Mouse (Mus musculus): Measurements from ENCODE around the gene Cnpy1. TPM values are rescaled to one million over a fixed set of nuclear protein-coding genes. Genes with fewer than 3 reads are reported as not detected.

Gene Cnpy1
- polyA plus RNA-seq, 1 experiment from 2014 or later: 0.60 TPM

DNA sequence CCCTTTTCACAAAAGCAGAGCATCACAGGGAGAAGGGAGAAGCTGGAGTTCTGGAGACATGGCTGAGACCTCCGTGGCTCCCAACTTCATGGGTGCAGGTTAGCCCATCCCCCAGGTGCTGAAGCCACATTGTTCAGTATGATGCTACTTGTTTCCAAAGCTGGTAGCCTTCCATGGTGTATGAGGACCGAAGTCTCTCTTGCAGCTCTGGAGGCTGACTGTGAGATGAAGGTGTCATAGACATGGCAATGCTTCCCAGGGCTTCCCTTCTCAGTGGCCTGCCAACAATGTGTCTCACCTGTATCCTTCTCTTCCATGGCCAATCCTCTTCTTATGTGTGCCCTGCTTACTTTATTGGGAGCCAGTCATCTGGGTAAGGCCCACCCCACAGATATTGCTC lies 4.9 kb upstream of the Cnpy1 start:
- WGBS: 88% methylated on average over 2 of the region's 2 CpGs
- Histone ChIP-seq H3K4me3 (ENCODE audit: low read length) (no peak overlapping the region), H3K27me3 (replicated peaks; ENCODE audit: control insufficient read depth, insufficient read depth, low read length) (no peaks in the 10 kb centered on the region)

DNA sequence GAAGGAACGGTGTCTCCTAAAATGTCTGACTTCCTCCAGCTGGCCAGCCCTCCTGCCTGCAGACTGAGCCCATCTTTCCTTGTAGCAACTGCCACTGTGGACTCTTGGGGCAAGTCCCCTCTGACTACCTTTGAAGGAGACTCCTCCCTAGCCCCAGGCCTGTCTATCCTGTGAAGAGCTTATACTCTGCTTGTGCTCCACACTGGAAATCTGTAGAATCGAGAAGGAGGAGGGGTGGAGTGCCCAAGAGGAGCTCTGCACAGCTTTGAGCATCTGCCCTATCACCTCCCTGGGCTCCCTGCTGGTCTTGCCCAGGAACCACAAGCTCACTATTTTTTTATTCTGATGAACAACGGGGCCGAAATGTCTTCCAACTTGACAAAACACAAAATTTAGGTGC lies 485 bp downstream of the Cnpy1 start:
- no peaks in the 10 kb centered on the region for H3K27me3 ChIP-seq (replicated peaks; ENCODE audit: control insufficient read depth, insufficient read depth, low read length)
- H3K36me3 ChIP-seq (ENCODE audit: control insufficient read depth, insufficient read depth, low read length): no peaks in the 10 kb centered on the region
- ATAC-seq: no peak
- no peak overlapping the region for H3K4me2 ChIP-seq (ENCODE audit: low read depth, low read length)
- no peak overlapping the region for H3K9ac ChIP-seq (ENCODE audit: low read depth, low read length)
- H3K4me1 ChIP-seq (ENCODE audit: control insufficient read depth, insufficient read depth, low read length): no peaks in the 10 kb centered on the region
- no peaks in the 10 kb centered on the region for H3K9me3 ChIP-seq (ENCODE audit: control insufficient read depth, low read length)
- H3K4me3 ChIP-seq (ENCODE audit: low read length): no peak overlapping the region
- H3K27ac ChIP-seq (ENCODE audit: low read length): no peak overlapping the region
- 66% methylated on average over 4 of the region's 4 CpGs for WGBS

More for the DNA sequence above, 4.9 kb upstream of the Cnpy1 start:
- no peaks in the 10 kb centered on the region for H3K36me3 ChIP-seq (ENCODE audit: control insufficient read depth, insufficient read depth, low read length)
- no peak overlapping the region for H3K4me2 ChIP-seq (ENCODE audit: low read depth, low read length)
- H3K27ac ChIP-seq (ENCODE audit: low read length): no peak overlapping the region
- H3K4me1 ChIP-seq (ENCODE audit: control insufficient read depth, insufficient read depth, low read length): no peaks in the 10 kb centered on the region
- ATAC-seq: no peak
- no peak overlapping the region for H3K9ac ChIP-seq (ENCODE audit: low read depth, low read length)
- no peaks in the 10 kb centered on the region for H3K9me3 ChIP-seq (ENCODE audit: control insufficient read depth, low read length)

DNA sequence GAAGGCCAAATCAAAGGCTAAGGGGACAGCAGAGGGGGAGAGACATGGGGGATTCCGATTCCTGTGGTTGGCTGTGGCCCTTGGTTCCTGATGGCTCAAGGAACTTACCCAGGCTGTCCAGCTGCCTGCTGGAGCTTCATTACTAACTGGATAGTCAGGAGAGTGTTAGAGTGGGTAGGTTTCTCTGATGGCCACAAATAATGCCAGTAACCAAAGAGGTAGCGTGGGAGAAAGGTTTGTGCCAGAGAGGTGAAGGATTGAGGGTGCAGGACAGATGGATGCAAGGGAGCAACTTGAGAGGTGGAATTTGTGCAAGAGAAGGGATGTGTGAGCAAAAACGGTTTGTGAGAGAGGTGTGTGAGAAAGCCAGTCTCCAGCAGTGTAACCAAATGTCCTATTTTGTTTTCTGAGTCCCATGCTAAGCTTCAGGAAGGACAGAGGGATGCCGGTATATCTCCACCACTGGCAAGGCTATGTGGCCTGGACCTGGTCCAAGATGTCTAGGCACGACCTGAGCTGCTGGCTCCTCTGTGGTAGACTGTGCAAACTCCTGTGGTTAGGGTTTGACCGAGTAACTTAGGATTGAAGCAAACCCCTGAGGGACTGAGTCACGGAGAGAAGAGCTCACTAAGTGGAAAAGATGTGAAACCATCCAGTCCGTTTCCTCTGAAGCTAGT lies 2.0 kb downstream of the Cnpy1 start:
- Histone ChIP-seq H3K4me3 (ENCODE audit: low read length) (no peak overlapping the region), H3K36me3 (ENCODE audit: control insufficient read depth, insufficient read depth, low read length) (no peaks in the 10 kb centered on the region)
- 75% methylated on average over 8 of the region's 8 CpGs for WGBS

DNA sequence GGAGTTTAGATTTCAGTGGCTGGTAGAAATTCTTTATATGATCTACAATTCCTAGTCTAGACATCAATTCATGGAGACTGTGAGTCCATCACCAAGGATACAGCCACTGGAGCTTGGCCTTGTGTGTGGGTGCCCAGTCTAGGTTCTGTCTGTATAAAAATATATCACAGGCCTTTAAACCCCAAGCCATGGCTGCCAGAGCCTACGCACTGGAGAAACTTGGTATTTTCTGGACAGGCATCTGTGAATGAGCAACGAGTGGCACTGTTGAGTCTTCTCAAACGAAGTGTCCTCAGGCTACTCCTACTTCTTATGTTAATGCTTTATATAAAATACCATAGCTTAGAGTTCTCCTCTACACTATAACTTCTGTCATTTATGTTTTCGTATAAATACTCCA lies 4.2 kb downstream of the Cnpy1 start:
- no peak overlapping the region for H3K4me2 ChIP-seq (ENCODE audit: low read depth, low read length)
- ATAC-seq: no peak
- WGBS: 81% methylated on average over 4 of the region's 4 CpGs

More for the DNA sequence above, 2.0 kb downstream of the Cnpy1 start:
- Histone ChIP-seq H3K27me3 (replicated peaks; ENCODE audit: control insufficient read depth, insufficient read depth, low read length) (no peaks in the 10 kb centered on the region), H3K4me1 (ENCODE audit: control insufficient read depth, insufficient read depth, low read length) (no peaks in the 10 kb centered on the region), H3K9me3 (ENCODE audit: control insufficient read depth, low read length) (no peaks in the 10 kb centered on the region), H3K9ac (ENCODE audit: low read depth, low read length) (no peak overlapping the region), H3K4me2 (ENCODE audit: low read depth, low read length) (no peak overlapping the region), H3K27ac (ENCODE audit: low read length) (no peak overlapping the region)
- no peak for ATAC-seq

DNA sequence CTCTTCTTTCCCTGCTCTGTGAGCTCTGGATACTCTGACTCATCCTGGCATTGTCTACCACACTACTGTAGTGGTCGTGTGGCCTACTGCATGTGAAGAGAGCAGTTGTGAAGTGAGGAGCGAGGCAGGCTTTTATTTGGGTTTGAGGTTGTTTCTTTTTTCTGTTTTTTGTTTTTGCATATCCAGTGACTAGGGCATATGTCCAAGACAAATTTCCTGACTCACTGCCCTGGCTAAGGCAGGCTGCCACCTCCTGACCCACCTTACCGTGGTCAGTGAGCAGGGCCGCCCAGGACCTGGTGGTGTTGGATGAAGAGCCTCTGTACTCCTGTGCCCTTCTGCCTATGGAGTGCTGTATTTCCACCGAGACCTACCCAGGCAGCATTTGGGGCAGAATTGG lies 5.8 kb downstream of the Cnpy1 start:
- Histone ChIP-seq H3K27me3 (replicated peaks; ENCODE audit: control insufficient read depth, insufficient read depth, low read length) (no peaks in the 10 kb centered on the region), H3K9me3 (ENCODE audit: control insufficient read depth, low read length) (no peaks in the 10 kb centered on the region), H3K4me2 (ENCODE audit: low read depth, low read length) (no peak overlapping the region), H3K4me1 (ENCODE audit: control insufficient read depth, insufficient read depth, low read length) (no peaks in the 10 kb centered on the region), H3K36me3 (ENCODE audit: control insufficient read depth, insufficient read depth, low read length) (no peaks in the 10 kb centered on the region), H3K27ac (ENCODE audit: low read length) (no peak overlapping the region), H3K9ac (ENCODE audit: low read depth, low read length) (no peak overlapping the region), H3K4me3 (ENCODE audit: low read length) (no peak overlapping the region)
- ATAC-seq: no peak
- WGBS: 80% methylated on average over 5 of the region's 5 CpGs

More for the DNA sequence above, 4.2 kb downstream of the Cnpy1 start:
- no peaks in the 10 kb centered on the region for H3K36me3 ChIP-seq (ENCODE audit: control insufficient read depth, insufficient read depth, low read length)
- H3K4me1 ChIP-seq (ENCODE audit: control insufficient read depth, insufficient read depth, low read length): no peaks in the 10 kb centered on the region
- H3K9ac ChIP-seq (ENCODE audit: low read depth, low read length): no peak overlapping the region
- H3K27me3 ChIP-seq (replicated peaks; ENCODE audit: control insufficient read depth, insufficient read depth, low read length): no peaks in the 10 kb centered on the region
- H3K4me3 ChIP-seq (ENCODE audit: low read length): no peak overlapping the region
- H3K27ac ChIP-seq (ENCODE audit: low read length): no peak overlapping the region
- H3K9me3 ChIP-seq (ENCODE audit: control insufficient read depth, low read length): no peaks in the 10 kb centered on the region

DNA sequence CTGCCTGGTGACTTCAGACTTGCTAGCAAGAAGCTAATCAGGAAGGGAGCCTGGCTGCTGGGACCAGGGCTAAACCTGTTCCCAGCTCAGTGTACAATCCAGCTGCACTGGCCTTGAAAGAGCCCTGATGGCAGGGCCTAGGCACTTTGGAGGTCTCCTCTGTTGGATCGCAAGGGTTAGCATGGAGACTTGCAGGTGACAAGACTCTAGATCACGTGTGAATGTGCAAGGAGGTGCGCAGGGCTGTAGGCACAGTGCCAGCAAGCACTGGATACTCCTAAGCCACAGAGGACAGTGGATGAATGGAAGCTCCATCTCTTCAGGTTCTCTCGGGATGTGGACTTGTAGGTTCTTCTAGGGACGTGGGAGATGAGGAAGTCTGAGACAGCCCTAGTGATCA lies 6.7 kb downstream of the Cnpy1 start:
- Histone ChIP-seq H3K9me3 (ENCODE audit: control insufficient read depth, low read length) (no peaks in the 10 kb centered on the region), H3K27me3 (replicated peaks; ENCODE audit: control insufficient read depth, insufficient read depth, low read length) (no peaks in the 10 kb centered on the region), H3K4me1 (ENCODE audit: control insufficient read depth, insufficient read depth, low read length) (no peaks in the 10 kb centered on the region), H3K4me2 (ENCODE audit: low read depth, low read length) (no peak overlapping the region), H3K27ac (ENCODE audit: low read length) (no peak overlapping the region), H3K36me3 (ENCODE audit: control insufficient read depth, insufficient read depth, low read length) (no peaks in the 10 kb centered on the region), H3K4me3 (ENCODE audit: low read length) (no peak overlapping the region), H3K9ac (ENCODE audit: low read depth, low read length) (no peak overlapping the region)
- ATAC-seq: no peak
- 75% methylated on average over 5 of the region's 5 CpGs for WGBS

DNA sequence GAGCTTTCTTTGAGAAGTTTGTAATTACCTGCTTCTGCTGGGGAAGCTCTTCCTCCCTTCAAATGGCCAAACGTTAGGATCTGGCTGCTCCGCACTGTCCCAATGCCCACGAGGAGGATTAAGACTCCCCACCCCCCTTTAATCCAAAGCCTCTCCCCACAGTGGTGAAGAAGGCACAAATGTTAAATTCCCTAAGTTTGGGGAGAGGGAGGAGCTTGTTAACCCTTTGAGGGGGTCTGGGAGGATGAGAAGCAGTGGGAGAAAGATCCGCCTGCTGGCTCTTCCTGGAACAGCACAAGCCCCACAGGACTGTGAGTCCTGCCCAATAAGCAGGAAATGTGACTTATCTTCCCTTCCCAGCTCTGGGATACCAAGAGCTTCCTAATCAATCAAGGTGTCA lies 7.5 kb downstream of the Cnpy1 start:
- 16% methylated on average over 4 of the region's 4 CpGs for WGBS

DNA sequence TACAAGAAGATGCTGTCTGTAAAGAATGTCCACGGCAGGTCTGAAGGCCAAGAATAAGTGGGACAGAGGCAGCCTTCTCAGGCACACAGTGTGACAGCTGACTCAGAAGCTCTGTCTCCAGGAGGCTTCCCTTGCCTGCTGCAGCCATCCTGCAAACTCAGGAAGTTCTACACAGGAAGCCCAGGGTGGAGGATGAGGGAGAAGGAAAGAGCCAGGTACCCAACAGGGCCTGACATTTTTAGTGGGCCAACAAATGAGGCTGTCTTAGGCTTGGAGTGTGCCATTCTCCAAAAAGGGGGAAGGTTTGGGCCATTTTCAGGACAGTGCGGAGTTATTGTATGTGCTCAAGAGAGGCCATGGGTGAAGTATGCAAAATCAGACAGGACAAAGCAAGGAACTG lies 7.9 kb downstream of the Cnpy1 start:
- H3K4me2 ChIP-seq (ENCODE audit: low read depth, low read length): no peak overlapping the region
- 78% methylated on average over 2 of the region's 2 CpGs for WGBS
- no peak overlapping the region for H3K27ac ChIP-seq (ENCODE audit: low read length)
- H3K4me1 ChIP-seq (ENCODE audit: control insufficient read depth, insufficient read depth, low read length): no peaks in the 10 kb centered on the region
- no peaks in the 10 kb centered on the region for H3K36me3 ChIP-seq (ENCODE audit: control insufficient read depth, insufficient read depth, low read length)
- ATAC-seq: no peak
- H3K27me3 ChIP-seq (replicated peaks; ENCODE audit: control insufficient read depth, insufficient read depth, low read length): no peaks in the 10 kb centered on the region
- H3K4me3 ChIP-seq (ENCODE audit: low read length): no peak overlapping the region
- no peaks in the 10 kb centered on the region for H3K9me3 ChIP-seq (ENCODE audit: control insufficient read depth, low read length)
- H3K9ac ChIP-seq (ENCODE audit: low read depth, low read length): no peak overlapping the region

More for the DNA sequence above, 7.5 kb downstream of the Cnpy1 start:
- Histone ChIP-seq H3K9me3 (ENCODE audit: control insufficient read depth, low read length) (no peaks in the 10 kb centered on the region), H3K27ac (ENCODE audit: low read length) (no peak overlapping the region), H3K4me2 (ENCODE audit: low read depth, low read length) (no peak overlapping the region), H3K36me3 (ENCODE audit: control insufficient read depth, insufficient read depth, low read length) (no peaks in the 10 kb centered on the region), H3K4me1 (ENCODE audit: control insufficient read depth, insufficient read depth, low read length) (no peaks in the 10 kb centered on the region), H3K4me3 (ENCODE audit: low read length) (no peak overlapping the region), H3K27me3 (replicated peaks; ENCODE audit: control insufficient read depth, insufficient read depth, low read length) (no peaks in the 10 kb centered on the region), H3K9ac (ENCODE audit: low read depth, low read length) (no peak overlapping the region)
- no peak for ATAC-seq

DNA sequence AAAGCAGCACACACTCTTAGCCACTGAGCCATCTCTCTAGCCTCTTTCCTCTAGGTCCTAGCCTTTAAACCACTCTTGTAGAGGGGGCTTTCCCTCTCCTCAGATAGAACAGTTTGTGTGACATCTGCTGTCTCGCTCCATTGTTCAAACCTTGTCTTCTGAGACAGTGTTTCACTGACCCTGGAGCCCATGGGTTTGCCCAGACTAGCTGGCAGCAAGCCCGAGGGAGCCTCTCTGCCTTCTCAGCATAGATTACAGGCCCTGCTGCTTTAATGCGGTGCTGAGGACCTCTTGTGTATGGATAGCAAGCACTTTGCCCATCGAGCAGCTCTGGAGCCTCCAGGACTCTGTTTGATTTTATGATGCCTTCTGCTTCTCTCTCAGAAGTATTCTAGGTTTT lies 8.6 kb downstream of the Cnpy1 start:
- no peaks in the 10 kb centered on the region for H3K27me3 ChIP-seq (replicated peaks; ENCODE audit: control insufficient read depth, insufficient read depth, low read length)
- ATAC-seq: no peak
- 47% methylated on average over 4 of the region's 4 CpGs for WGBS
- H3K9me3 ChIP-seq (ENCODE audit: control insufficient read depth, low read length): no peaks in the 10 kb centered on the region
- H3K27ac ChIP-seq (ENCODE audit: low read length): no peak overlapping the region
- H3K9ac ChIP-seq (ENCODE audit: low read depth, low read length): no peak overlapping the region
- no peaks in the 10 kb centered on the region for H3K36me3 ChIP-seq (ENCODE audit: control insufficient read depth, insufficient read depth, low read length)
- H3K4me1 ChIP-seq (ENCODE audit: control insufficient read depth, insufficient read depth, low read length): no peaks in the 10 kb centered on the region
- H3K4me2 ChIP-seq (ENCODE audit: low read depth, low read length): no peak overlapping the region
- no peak overlapping the region for H3K4me3 ChIP-seq (ENCODE audit: low read length)

DNA sequence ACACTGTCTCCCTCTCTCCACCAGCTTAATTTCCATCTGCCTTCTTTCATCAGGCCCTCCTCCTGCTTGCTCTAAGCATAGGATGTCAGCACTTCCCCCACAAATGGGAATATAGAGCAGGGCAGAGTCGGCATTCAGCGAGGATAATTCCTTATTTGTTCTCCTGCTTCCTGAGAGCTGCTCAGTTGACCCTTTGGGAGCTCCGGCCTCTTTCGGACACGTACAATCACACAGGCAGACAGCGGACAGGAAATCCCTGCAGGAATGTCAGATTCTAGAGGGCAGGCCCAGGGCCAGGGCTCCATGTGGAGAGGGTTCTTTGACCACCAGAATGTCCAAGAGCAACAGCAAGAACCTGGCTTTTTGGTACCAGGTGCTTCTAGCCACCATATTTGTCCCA lies 9.5 kb downstream of the Cnpy1 start:
- no peaks in the 10 kb centered on the region for H3K27me3 ChIP-seq (replicated peaks; ENCODE audit: control insufficient read depth, insufficient read depth, low read length)
- WGBS: 42% methylated on average over 6 of the region's 6 CpGs
- H3K4me2 ChIP-seq (ENCODE audit: low read depth, low read length): no peak overlapping the region
- no peaks in the 10 kb centered on the region for H3K4me1 ChIP-seq (ENCODE audit: control insufficient read depth, insufficient read depth, low read length)
- no peak overlapping the region for H3K9ac ChIP-seq (ENCODE audit: low read depth, low read length)
- H3K36me3 ChIP-seq (ENCODE audit: control insufficient read depth, insufficient read depth, low read length): no peaks in the 10 kb centered on the region
- ATAC-seq: no peak
- H3K27ac ChIP-seq (ENCODE audit: low read length): no peak overlapping the region
- no peak overlapping the region for H3K4me3 ChIP-seq (ENCODE audit: low read length)
- no peaks in the 10 kb centered on the region for H3K9me3 ChIP-seq (ENCODE audit: control insufficient read depth, low read length)
